Mouse (Mus musculus): ENCODE measurements around the gene Olfr834. TPM values are rescaled to one million over a fixed set of nuclear protein-coding genes. Genes with fewer than 3 reads are reported as not detected.

Gene Olfr834
- total RNA-seq (2015; ENCODE audit: low replicate concordance) (not detected in 2 replicates), total RNA-seq (2017; ENCODE audit: low replicate concordance) (not detected in 2 replicates)

GRCm38 (mm10) chr9:18987690-18988089 lies at the start of gene Olfr834:
Gene Olfr834, plus strand, starts transcription at chr9:18987990.
- ATAC-seq (replicated peaks; ENCODE audit: low FRiP score, poor library complexity, severe bottlenecking): no peak

GRCm38 (mm10) chr9:18962021-18962420 lies 25.8 kb upstream of the Olfr834 start:
- ATAC-seq (replicated peaks; ENCODE audit: low FRiP score, poor library complexity, severe bottlenecking): no peak

GRCm38 (mm10) chr9:19032435-19032834 lies 44.6 kb downstream of the Olfr834 start, which contains the start of gene Olfr835:
Gene Olfr835, plus strand, starts transcription at chr9:19032735.
- ATAC-seq (replicated peaks; ENCODE audit: low FRiP score, poor library complexity, severe bottlenecking): no peak

Other genes starting within 250 kb of the Olfr834 start
- gene Olfr24, start 224.0 kb upstream of the Olfr834 start, total RNA-seq (2015; ENCODE audit: low replicate concordance): not detected in 2 replicates
- not detected in 2 replicates for gene Olfr24, start 224.0 kb upstream of the Olfr834 start, total RNA-seq (2017; ENCODE audit: low replicate concordance)
- not detected in 2 replicates for gene Olfr828, start 168.5 kb upstream of the Olfr834 start, total RNA-seq (2015; ENCODE audit: low replicate concordance)
- not detected in 2 replicates for gene Olfr828, start 168.5 kb upstream of the Olfr834 start, total RNA-seq (2017; ENCODE audit: low replicate concordance)
- gene Olfr829, start 133.1 kb upstream of the Olfr834 start, total RNA-seq (2015; ENCODE audit: low replicate concordance): not detected in 2 replicates
- gene Olfr829, start 133.1 kb upstream of the Olfr834 start, total RNA-seq (2017; ENCODE audit: low replicate concordance): not detected in 2 replicates
- not detected in 2 replicates for gene Olfr830, start 113.3 kb upstream of the Olfr834 start, total RNA-seq (2015; ENCODE audit: low replicate concordance)
- not detected in 2 replicates for gene Olfr830, start 113.3 kb upstream of the Olfr834 start, total RNA-seq (2017; ENCODE audit: low replicate concordance)
- gene Olfr832, start 50.9 kb upstream of the Olfr834 start, total RNA-seq (2015; ENCODE audit: low replicate concordance): not detected in 2 replicates
- gene Olfr832, start 50.9 kb upstream of the Olfr834 start, total RNA-seq (2017; ENCODE audit: low replicate concordance): not detected in 2 replicates
- not detected in 2 replicates for gene Olfr835, start 44.7 kb downstream of the Olfr834 start, total RNA-seq (2015; ENCODE audit: low replicate concordance)
- not detected in 2 replicates for gene Olfr835, start 44.7 kb downstream of the Olfr834 start, total RNA-seq (2017; ENCODE audit: low replicate concordance)
- gene Olfr836, start 132.4 kb downstream of the Olfr834 start, total RNA-seq (2015; ENCODE audit: low replicate concordance): not detected in 2 replicates
- not detected in 2 replicates for gene Olfr836, start 132.4 kb downstream of the Olfr834 start, total RNA-seq (2017; ENCODE audit: low replicate concordance)
- not detected in 2 replicates for gene Olfr837, start 148.3 kb downstream of the Olfr834 start, total RNA-seq (2015; ENCODE audit: low replicate concordance)
- gene Olfr837, start 148.3 kb downstream of the Olfr834 start, total RNA-seq (2017; ENCODE audit: low replicate concordance): not detected in 2 replicates
- not detected in 2 replicates for gene Olfr839-ps1, start 189.3 kb downstream of the Olfr834 start, total RNA-seq (2015; ENCODE audit: low replicate concordance)
- not detected in 2 replicates for gene Olfr839-ps1, start 189.3 kb downstream of the Olfr834 start, total RNA-seq (2017; ENCODE audit: low replicate concordance)